Mouse (Mus musculus) adrenal gland, postnatal 14 days (tissue): ENCODE measurements at regions not wholly inside any gene's neighbourhood (a gene's known extent, or its start where the extent isn't known, plus 50 kb on each side); places are given as distances from the start of the nearest gene placed in this dataset.
"Not testable (repeated sequence)": the region's sequence is repeated elsewhere in the genome, so short reads cannot be mapped to it uniquely, and the experiment has no call there.

Source experiments
- DNase-seq: peaks from one replicate; pipeline ENCODE4 v3.0.0; 2021; ENCODE audit warnings: mixed read lengths

DNA sequence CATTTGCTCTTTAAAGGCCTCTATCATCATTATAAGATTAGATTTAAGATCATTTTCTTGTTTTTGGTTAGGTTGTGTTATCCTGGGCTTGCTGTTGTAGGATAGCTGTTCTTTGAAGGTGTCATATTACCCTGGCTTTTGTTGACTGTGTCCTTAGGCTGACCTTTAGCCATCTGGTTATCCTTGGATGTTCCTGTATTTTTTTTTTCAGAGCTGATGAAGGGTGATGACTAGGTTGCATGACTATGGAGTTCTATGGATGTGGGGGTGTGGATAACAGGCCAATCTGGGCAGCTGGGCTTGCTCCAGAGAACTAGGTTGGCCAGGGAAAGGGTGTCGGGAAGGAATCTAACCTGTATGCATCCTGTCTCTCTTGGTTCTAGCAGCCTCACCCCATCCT is 74.2 kb downstream of the Dmrta1 start:
- DNase-seq: no peak

DNA sequence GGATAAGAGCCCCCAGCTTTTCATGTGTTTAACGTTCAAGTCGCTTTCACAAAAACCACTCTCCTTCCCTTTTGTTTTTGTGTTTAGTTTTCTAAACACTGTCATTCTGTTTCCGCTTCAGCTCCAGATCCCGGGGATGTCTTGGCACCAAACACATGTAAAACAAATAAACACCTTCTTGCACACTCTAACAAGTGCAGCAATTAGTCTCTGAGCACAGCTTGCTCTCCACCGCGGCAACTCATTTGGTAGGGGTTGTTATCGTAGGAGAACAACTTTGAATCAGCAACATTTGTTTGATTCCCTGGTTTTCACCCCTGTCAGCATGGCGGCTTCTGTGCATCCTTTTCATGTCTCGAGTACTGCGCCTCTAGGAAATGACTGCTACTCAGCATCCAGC is 97.0 kb downstream of the Dmrta1 start:
- no peak for DNase-seq

DNA sequence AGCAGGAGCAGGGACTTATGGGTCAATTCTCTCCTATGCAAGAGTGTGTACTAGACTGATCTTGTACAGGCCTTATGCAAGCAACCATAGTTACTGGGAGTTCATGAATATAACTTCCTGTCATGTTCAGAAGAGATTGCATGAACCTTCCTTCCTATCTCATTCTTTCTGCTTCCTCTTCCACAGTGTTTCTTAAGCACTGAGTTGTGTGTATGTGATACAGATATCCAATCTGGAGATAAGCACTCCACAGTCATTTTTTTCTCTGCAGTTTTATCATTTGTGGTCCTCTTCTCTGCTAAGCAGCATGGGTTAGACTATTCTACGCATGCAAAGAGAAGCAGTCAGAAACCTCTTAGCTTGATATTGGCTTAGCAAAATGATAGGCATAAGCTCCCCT is 102.3 kb downstream of the Dmrta1 start:
- DNase-seq: no peak

DNA sequence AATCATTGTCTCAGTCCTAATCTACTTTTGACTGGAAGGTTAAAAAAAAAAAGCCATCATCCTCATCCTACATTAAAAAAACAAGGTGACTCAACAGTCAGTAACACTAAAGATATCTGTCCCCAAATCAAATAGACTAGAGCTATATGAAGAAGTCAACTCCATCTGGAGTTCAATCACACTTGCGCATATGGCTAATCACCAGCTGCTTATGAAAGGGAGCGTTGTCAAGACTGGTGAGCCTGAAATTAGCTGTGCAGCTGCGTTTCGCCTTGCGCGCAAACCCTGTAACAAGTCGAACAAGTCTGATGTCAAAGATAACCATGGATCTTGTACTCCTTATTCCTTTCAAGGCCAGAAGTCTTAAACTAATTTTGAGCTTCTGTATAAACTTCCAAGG is 137.6 kb downstream of the Dmrta1 start:
- DNase-seq: no peak

DNA sequence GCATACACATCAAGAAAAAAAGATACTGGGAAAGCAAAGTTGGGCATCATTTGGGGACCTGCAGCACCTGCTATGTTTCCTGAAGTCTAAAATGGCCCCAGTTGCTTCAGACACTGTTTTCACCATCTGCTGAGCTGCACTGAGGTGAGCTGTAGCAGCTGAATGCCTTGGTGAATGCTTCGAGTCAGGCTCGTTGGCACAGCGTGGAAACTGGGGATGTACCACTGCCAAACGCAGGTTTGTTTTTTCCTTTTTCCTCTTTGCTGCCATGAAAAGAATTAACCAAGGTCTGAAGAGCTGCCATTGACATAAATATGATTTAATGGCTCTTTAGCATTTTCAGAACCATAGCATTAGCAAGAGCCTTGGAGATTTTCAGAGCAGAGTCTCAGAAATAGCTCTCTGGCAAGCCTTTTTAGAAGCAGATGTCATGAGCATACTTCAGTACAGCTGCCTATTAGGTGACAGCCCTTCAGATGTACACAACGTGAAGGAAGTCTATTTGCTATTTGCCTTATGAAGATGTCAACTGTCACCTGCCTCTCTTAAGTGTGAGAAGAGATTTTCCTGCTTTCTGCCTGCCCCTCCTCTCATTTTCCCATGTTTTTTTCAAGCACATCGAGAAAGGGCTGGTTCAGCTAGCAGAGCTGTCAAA is 155.4 kb downstream of the Dmrta1 start:
- no peak for DNase-seq

DNA sequence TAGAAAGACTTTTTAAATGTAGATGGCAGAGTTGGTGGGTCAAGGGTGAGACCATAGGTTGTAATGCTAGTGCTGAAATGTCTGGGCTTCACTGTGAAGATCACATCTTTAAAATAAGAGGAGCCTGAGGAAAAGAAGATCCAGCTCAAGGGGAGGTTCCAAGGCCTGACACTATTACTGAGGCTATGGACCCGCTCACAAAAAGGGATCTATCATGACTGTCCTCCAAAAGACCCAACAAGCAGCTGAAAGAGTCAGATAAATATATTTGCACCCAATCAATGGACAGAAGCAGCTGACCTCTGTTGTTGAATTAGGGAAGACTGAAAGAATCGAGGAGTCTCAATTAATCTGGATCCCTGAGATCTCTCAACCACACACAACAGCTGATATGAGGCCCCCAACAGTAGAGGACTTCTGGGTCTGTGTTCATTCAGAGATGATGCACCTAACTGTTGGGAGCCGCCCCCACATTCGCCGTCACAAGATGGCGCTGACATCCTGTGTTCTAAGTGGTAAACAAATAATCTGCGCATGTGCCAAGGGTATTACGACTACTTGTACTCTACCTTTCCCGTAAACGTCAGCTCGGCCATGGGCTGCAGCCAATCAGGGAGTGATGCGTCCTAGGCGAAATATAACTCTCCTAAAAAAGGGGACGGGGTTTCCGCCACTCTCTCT is 196.3 kb downstream of the Dmrta1 start:
- peak; percentile 5 for DNase-seq

DNA sequence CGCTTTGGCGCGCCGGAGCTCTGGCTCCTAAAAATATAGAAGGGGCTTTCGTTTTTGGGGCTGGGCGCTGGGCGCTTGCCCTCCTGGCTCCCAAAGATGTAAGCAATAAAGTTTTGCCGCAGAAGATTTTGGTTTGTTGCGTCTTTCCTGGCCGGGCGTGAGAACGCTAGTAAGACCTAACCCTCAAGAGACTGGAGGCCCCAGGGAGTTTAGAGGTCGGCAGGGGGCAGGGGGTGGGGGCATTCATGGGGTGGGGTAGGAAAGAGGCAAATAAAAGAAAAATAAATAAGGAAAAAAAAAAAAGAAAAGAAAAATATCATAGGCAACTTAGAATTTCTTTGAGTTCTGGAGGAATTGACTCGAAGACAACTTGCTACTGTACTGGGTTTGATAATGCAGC is 196.9 kb downstream of the Dmrta1 start:
- DNase-seq: not testable (repeated sequence)

DNA sequence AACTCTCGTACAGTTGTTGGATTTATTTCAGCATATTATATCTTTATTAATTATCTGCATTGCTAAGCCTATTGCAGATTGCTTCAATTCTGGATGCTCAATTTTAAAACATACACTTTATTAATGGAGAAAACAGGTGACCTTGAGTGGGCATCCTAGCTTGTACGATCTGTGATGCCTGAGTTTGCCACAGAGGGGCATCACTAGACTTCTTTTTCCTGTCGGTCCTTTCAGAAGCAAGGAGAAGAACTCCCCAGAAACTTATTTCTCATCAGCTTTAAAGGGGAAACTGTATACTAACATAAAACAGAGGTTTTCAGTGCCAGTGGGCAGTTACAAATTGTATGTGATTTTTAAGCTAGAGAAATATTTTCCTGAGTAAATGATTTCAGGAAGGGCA is 201.8 kb downstream of the Dmrta1 start:
- DNase-seq: no peak

DNA sequence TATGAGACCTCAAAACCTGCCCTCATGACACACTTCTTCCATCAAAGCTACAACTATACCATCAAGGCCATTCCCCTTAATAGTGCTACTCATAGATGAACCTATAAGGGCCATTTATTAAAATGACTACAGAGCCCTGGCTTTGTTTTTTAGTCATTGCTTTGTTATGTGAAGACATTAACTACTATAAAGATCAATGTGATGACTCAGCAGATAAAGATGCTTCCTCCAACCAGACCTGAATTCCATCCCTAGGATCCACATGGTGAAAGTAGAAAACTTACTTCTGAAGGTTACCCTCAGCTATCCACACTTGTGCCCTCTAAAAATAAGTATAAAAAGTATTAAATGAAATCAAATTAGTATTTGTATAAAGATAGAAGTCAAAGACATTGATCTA is 230.4 kb downstream of the Dmrta1 start:
- DNase-seq: no peak

DNA sequence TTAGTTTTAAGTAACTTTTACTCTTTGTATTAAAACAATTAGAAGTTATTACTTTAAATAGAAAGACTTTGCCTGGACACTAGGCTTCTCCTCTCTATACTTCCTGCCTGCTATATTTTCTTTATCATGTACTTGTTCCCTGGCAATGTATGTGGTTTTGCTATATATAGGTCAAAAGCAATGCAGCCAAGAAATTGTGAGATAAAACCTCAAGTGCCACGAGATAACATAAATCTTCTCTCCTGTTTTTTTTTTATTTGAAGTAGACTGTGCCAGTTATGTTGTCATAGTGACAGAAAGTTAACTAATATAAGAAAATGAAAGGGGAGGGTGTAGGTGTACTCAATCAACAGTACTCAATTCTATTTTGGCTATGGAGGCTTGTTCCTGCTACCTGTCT is 258.4 kb downstream of the Dmrta1 start:
- DNase-seq: no peak

DNA sequence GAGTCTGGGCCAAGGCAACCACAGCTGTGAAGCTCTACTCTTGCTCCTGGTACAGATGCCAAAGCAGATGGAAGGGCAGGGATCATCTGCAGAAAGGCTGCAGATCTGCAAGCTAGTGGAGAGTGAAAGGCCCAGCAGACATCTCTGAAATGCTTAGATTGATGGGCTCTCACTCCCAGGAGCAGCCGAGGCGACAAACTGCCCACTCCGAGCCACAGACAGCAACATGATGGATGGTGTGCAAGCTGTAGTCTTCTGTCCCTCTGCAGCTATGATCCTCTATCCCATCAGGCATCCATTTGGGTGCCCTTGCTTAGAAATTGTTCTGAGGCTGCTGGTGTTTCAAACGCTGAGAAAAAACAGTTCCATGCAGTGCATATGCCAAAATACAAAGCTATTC is 262.1 kb downstream of the Dmrta1 start:
- DNase-seq: no peak

DNA sequence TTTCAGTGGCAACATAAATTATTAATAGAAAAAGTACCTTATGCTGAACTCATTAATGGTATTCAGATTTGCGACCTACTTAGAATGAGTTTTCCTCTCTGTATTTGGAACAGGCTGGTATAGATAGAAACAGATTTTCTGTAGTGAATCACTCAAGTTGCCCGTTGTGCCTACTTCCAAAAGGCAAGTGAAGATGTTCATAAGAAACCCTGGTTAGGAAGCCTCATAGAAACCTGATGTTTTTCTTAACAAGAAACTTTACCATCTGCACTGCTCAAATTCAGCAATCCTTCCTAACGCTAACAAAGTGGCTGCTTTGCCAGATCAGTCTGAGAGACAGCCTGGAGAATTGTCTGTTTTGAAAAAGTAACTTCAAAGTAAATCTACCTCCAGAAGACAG is 242.5 kb upstream of the Zfp352 start:
- no peak for DNase-seq

DNA sequence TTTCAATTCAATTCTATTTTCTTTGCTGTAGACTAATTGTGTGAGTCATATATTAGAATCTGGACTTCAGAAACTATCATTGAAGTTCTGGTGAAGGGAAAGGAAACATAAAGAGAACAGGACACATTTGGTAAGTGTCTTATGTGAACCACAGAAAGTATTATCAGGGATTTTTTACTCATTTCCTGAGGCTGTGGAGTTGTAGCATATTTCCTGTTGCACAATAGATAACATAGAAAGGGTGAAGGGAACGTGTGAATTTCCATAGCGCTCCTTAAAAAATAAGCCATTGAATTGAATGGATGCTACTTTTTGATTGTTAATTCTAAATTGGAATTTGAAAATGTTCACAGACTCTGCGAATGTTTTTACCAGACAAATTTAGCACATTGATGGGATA is 215.2 kb upstream of the Zfp352 start:
- DNase-seq: no peak

DNA sequence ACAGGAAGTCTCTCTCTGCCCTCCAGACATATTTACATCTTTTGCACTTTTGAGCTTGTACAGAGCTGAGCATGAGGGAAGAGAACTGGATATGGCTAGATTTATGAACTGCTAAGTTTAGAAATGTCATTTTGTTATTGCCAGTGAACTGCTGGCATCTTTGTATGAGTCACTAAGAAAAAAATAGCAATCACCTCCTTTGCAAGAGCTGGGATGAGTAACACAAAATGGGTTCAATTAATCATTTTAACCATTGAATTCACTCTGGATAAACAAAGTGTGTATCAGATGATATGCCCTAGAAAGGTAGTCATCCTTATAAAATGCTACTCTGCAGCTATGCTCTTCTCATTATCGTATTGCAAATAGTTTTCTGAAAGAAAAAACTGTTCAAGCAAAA is 214.7 kb upstream of the Zfp352 start:
- DNase-seq: no peak

DNA sequence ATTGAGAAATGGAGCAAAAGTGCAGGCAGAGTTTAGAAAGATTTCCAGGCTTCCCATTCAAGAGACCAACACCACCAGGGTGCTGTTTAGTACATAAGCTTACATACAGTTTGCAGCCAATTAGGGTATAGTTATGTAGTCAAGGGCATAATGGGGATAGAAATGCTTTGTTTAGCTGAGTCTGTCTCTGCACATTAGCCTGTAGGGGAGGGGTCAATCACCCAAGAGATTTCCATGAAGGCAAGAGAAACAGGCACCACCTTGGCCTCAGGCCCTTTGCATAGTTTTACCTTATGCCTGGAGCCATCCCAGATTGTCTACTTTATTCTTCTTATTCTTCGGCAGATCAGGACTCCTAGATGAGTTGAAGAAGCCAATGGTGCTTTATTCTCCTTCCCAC is 205.9 kb upstream of the Zfp352 start:
- DNase-seq: no peak

DNA sequence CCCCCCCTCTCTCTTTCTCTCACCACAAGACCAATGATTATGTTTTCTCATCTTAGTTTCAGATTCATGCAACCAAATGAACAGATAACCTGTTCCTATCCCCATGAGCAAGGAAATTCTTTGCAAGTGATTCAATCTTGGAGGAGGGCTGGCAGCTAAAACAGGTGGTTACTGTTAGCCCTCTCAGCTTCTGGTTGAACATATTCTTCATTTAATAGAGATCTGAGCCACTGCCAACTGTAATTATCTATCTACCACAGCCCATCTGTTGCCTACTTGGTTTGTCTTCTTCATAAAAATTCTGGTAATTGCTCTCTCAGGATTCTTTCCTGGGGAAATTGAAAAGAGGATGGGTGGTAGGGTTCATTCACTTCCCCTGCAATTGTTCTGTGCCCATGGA is 204.4 kb upstream of the Zfp352 start:
- DNase-seq: no peak
